In genomic region chr12:77466178-77466577, GRCm38 (mm10) we compare ENCODE assay signal across 22 mouse cellular contexts.
DNase-seq lines count a peak whose midpoint lies in the region; ATAC-seq lines count a peak whose summit lies in the region.
"Had no signal": no experiment of that assay in that cellular context is flagged by ENCODE, and none has a peak within 500 bp of the region (broad histone marks: within the 10 kb centered on the region; RNA-seq: fewer than 3 reads in every experiment).

No protein-coding gene starts in this region.

- ATAC-seq in frontal cortex, adult (ENCODE audit: low TSS enrichment): peak; percentile 96
- ATAC-seq: activated CD4-positive, CD25-positive, alpha-beta regulatory T cell, adult 4 months; CD4-positive, CD25-positive, alpha-beta regulatory T cell, adult 4 months; Patski had no signal

- DNase-seq in frontal cortex, postnatal 14 days (ENCODE audit: low spot score in 2 of 2): no peak
- peak; percentile 8 for DNase-seq in right cerebral cortex, adult 18-20 months
- no peak for DNase-seq in right cerebral cortex, postnatal 25 days
- peak; percentile 40 for DNase-seq in brain, adult 2 months (ENCODE audit: low read depth, low spot score)
- peak; percentile 17 for DNase-seq in telencephalon, adult 2 months (ENCODE audit: low read depth, low spot score)
- DNase-seq in c-Kit-positive CD71-positive TER-119-positive erythroid progenitor cells, embryonic 14.5 days (ENCODE audit: low spot score): no peak
- no peak for DNase-seq in adrenal gland, adult 2 months
- DNase-seq: adrenal gland, adult 8-10 months; adrenal gland, postnatal 10 days; adrenal gland, postnatal 14 days; adrenal gland, postnatal 25 days; adrenal gland, postnatal 36 days; B cell, adult 2 months; cerebellum, adult 11 months; cerebellum, adult 11-12 months; cerebellum, adult 18-20 months; cerebellum, adult 2 months; cerebellum, adult 8-10 months had no signal

Comparison
In these comparisons a context has a peak if more than half of its experiments do, and no peak if none do; other contexts are left out.
1. DNase-seq: peak in right cerebral cortex, adult 18-20 months (single experiment), brain, adult 2 months (single experiment) and telencephalon, adult 2 months (single experiment); none in frontal cortex, postnatal 14 days (0 of 2), right cerebral cortex, postnatal 25 days (single experiment), c-Kit-positive CD71-positive TER-119-positive erythroid progenitor cells, embryonic 14.5 days (single experiment) and adrenal gland, adult 2 months (single experiment).